Mouse (Mus musculus): ENCODE results near the gene Fam3a.
"Not testable (repeated sequence)": the region's sequence is repeated elsewhere in the genome, so short reads cannot be mapped to it uniquely, and the experiment has no call there.

The Fam3a gene

DNA sequence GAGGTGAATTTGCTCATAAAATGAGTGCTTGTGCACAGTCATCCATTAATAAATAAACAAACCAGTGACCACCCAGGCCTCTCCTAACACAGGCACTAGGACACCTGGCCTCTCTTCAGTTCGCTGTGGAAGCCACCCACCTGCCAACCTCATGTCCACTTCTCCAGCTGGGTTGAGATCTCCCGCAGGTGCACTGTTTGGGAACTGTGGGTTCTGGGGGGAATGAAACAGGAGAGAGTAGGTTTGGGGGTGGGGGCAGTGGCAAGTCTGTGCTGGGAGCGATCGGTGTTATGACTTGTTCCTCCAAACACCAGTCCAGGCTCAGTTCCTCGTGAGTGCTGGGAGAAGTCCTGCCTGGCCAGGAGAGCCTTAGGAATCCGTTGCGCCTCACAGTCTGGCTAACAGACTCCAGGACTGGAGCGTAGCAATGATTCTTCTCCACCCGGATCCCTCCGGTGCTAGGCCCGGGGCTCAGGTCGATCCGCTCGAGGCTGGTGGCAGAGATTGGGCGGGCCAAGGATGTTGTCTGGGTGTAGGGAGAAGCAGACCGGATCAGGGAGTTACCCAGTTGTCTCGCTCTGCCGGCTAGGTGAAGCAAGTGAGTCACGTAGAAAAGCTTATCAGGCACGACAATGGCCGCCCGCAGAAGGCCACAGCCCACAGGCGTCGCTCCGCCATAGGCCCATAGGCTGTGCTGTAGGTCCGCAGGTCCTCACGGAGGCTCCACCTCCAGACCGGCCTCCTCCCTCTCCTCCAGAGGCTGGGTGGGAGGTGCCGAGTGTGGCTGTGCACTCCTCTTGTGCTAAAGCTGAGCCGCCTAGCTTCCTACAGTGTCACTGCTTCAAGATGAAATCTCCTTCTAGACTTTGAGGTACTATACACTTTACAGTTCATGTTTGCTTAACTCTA lies at the start of gene Fam3a, which contains the start of gene Ikbkg:
Fam3a (minus strand) TSS at position 738 of the 909 bp plus-strand sequence.
Ikbkg (plus strand) TSS at position 756 of the 909 bp plus-strand sequence.
- DNase-seq = peak; percentile 93

DNA sequence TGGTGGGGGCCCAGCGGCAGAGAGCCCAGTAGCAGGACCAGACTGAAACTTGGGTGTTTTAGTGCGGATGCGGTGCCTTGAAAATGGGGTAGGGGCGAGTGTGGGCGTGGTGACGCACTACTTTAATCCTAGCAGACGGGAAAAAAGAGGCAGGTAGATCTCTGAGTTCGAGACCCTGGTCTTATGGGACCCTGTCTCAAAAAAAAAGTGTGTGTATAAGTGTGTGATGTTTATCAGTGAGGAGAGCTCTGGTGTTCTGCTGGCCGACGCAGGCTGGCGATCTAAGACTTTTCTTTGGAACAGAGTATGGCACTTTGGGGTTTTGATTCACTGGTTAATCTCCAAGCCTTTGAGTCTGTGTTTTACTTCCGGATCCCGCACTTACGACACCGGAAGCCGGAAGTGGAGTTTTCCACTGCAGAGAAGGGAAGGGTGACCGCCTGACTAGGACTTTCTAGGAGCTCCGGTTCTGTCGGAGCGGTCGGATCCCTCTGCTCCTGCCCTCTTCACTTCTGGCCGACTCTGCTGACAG lies 36.3 kb upstream of the Fam3a start:
- peak; percentile 81 for DNase-seq

DNA sequence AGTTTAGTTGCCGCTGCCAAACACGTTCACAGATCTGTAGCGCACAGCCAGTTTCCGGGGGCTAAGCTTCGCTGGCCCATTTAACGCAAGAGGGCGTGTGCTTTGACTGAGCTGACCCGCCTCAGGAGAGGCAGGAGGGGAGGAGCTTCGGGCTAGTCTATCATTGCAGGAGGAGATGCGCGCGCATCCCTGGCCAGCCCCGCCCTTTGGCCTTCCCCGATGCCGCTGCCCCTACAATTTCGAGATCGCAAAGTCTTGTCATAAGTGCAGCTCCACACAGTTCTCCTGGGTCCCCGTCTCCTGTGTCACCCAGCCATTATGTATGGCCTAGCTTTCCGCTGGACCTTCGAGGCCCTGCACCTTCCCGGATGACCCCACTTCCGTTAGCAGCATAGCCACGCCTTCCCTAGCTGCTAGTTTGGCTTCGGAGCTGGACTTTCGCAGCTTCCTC lies 35.8 kb upstream of the Fam3a start, which contains the start of gene G6pdx:
G6pdx (minus strand) TSS at position 369 of the 451 bp plus-strand sequence.
- peak; percentile 93 for DNase-seq

DNA sequence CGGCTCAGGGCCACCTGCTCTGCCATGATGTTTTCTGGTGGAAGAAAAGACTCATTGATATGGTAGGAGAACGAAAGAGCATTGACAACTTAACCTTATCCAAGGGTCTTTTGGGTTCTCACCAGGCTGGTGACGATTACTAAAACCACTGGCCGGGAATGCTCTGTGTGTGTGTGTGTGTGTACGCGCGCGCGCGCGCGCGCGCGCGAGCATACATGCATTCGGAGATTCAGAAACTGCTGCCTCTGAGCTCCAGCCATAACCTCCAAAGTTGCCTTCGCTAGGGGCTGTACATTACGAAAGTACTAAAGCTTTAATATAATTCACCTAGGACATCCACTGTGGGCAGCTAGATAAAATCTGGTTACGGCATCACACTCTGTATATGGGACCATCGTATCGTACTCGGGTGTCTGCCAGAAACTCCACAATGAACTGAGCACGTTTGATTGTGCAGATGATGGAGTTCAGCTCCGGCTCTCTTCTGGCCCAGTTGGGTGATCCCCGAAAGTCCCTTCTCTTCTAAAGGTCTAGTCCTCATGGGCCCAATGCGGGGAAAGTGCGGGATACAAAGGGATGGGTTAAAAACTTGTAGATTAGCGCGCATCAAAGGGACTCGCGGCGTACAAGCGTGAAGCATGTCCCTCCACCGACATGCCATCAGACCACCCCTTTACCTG lies 35.2 kb upstream of the Fam3a start:
- DNase-seq = no peak

DNA sequence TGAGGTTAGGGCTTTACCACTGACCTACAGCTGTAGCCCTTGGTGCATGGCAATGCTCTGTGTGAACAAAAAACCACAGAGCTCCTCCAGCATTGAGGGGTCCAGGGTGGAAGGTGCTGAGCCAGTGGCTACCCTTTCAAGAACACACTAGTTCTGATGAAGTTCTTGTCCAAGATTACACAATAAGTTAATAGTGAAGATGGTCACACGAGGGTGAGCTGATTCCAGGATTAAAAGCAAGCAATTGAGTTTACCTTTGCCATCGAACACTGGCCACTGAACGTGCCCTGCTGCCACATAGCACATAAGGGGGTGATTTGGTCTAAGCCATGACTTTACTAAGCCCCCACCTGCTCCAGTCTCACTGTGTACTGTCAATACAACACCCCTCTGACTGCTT lies 34.0 kb upstream of the Fam3a start:
- DNase-seq = no peak

DNA sequence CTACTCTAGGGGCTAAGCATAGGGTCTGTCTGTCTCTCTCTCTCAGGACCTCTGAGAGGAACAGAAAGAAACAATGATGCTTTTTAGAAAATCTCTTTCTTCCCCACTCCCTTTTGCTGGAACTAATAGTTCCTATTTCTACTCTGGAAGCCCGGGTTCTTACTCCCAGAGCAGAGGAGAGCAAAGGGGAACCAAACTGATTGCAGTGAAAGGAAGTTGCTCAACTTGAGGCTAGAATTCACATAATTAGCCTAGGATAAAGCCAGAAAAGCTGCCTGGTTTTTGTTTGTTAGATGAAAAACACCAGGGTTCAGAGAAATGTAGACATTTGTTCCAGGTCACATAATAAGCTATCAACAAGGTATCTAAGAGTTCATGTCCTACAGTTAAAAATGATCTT lies 33.2 kb upstream of the Fam3a start:
- no peak for DNase-seq

DNA sequence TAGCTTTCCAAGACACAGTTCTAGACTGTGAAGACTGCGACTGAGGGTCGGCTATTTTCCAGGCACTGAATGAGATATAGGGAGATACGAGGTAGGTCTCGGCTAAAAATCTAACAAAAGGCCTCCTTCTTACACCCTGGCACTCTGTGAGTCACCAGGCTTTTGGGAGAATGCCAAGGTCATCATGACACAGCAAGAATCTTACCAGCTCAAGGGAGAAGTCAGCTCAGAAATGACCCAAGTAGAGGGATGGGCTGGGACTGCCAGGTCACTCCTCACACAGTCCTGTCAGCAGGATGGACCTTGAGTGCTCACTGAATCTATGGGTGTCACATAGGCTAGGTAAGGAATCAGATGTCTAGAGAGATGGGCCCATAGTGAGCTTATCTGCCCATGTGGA lies 32.1 kb upstream of the Fam3a start:
- peak; percentile 44 for DNase-seq

DNA sequence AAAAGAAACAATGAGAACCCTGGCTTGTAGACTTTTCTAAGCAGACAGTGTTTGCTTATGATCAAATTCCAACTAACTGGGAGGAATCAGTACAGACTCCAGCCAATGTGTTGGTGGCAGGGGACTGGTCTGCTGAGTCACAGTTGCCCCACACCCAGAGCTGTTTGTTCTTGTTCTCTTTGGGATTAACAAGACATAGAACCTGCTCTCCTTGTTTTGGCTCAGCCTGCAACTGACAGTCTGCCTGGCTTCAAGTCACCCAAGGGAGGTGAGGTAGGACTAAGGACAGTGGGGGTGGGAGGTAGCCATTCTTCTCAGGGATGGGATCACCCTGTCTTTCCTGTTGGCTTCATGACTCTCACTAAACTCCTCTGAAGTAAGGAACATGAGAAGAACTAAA lies 31.4 kb upstream of the Fam3a start:
- peak; percentile 7 for DNase-seq

DNA sequence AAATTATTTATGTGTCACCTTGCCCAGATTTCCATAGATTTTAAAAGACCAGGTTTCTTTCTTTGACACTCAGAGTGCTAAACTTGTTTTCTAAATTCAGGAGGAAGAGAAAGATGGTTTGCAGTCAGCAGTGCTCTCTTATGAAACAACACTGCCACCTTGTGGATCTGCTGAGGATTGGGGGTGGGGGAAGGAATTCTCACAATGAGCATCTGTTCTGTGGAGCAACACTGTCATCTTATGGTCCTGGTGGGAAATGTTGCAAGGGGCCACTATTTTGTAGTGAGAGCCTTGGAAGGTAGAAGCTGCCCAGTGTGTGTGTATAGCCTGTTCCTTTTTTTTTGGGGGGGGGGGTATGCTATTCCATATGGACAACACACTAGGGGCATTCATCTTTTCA lies 20.3 kb upstream of the Fam3a start:
- peak; percentile 84 for DNase-seq

DNA sequence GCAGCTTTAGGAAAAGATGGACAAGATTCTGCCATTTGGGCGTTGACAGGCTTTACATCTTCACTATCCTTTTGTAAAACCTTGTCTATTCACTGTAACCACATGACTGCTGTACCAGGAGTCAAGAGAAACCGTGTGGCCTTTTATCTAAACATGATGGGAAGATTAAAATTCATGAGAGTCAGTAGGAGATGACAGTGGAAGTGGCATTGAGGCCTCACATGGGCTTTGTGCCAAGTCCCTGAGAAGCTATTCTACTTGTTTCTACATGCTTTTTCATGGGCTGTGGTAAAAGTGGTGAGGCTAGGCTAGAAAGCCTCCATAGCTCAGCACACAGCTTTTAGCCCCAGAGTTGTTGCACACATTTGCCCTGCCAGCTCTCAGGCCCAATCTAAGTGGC lies 15.3 kb upstream of the Fam3a start:
- DNase-seq = no peak

DNA sequence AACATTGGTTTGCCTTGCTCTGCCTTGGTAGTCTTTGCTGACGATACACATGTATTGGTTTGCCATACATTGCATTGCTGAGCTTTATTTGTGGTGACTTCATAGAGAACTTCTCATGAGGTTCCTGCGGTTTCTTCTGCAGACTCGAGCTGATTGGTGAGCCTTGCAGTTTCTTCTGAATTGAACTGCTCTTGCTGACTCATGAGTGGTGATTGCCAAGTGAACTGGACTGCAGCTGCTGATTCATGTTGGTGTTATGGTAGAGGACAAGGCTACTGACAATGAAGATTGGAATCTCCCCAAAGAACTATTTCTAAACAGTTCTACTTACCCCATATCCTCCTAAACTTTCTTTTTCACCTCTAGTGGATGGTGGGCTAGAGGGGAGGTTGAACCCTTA lies 7.1 kb upstream of the Fam3a start:
- DNase-seq = no peak

DNA sequence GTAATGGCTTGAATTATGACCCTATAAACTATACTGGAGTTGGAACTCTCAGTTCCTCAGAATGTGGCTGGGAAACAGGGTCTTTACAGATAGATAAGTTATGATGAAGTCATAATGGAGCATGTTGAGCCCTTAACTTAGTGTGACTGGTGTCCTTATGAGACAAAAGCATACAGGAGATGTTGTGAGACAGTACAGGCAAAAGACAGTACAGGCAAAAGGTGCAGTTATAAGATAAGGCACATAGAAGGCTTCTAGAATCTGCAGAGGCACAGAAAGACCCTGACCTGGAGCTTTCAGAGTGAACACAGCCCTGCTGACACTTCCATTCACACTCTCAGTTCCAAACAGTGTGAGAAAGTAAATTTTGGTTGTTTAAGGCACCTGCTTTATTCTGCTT lies 4.9 kb downstream of the Fam3a start:
- no peak for DNase-seq

DNA sequence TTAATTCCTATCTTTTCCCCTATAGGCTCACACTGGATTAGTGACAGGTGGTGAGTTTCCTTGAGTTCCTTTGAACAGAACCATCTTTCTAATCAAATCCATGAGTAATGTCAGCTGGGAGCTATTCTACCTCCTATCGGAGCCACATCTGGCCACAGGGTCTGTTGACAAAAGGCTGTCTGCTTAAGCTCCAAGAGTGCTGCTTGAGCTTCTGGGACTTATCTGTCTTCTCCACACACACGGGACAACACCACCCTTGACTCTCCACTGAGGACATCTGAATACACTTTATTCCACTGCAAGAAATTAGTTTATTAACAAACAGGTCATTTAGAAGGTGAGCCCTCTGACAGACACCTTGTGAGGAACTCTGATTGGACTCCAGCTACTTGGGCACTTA lies 8.6 kb downstream of the Fam3a start:
- no peak for DNase-seq

DNA sequence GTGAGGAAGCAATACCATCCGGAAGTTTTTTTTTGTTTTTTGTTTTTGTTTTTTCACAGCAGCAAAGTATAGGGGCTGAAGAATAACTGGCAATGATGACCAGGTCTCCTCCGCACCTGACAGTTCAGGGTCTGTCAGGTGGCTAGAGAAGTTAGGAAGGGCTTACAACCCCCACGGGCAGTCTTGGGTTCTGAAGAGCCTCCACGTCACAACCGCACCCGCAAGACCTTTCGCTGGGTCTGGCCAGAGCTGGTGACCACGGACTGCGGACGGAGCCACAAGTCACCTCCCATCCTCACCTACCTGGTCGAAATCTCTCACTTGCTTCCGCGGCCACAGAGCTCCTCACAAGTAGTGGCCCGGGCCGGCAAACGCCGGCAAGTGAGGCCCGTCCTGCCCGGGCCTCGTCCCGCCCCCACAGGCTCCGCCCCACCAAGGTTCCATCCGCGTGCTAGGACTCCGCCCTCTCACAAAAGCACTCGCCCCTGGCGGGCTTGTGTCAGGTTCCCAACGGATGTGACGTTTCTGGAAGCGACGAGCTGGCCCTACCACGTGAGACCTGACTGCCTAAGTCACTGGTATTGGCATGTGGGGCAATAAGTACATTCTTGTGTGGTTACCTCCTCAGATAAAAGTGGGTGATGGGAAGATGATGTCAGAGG lies 20.1 kb downstream of the Fam3a start, which contains the start of the genes Ubl4a and Slc10a3:
Ubl4a (minus strand) TSS at position 331 of the 662 bp plus-strand sequence.
Slc10a3 (minus strand) TSS at position 462 of the 662 bp plus-strand sequence.
- peak; percentile 95 for DNase-seq

DNA sequence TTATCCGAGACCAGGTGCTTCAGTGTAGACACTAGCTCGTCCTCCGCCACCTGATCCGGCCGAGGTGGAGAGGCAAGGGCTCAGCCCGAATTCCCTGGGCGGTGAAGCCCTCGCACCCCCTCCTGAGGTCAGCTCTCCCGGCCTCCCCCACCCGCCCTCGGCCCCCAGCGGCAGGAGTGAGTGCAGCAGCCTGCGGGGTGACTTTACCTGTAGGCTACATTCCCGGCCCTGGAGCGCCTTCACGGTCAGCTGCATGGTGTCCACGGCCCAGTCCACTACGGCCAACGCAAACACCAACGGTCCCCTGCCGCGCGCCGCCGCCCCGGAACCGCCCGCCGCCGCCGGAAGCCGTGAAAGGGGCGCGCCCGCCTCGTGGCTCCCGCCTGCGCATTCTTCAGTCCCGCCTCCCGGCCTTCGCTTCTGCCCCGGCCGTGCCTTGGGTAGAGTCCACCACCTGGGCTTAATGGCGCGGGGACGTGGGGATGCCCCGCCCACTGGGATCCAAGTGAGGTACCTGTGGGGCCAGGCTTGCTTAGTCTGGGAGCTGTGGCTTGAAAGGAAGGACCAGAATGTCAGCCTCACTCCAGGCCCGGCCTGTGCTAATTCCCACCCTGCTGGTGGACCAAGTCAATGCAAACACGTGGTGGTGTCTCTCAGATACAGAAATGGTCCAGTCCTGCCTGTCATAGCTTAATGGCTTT lies 24.7 kb downstream of the Fam3a start:
- peak; percentile 80 for DNase-seq

DNA sequence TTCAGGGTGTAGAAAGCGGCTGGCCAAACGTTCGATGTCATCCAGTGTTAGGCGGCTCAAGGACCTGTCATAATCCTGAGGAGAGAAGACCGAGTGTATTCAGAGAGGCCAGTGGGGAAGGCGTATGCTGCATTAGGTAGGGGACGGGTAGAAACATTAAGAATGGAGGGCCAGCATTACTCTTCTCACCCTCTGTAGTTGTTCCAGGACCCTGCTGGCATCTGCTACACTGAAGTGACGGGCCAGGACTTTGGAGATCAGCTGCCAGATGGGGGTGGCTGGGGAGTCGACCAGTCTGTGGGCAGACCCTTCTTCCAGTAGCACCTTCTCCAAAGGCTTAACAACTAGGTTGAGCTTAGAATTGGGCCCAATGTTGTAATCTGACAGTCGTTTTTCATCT lies 25.6 kb downstream of the Fam3a start:
- no peak for DNase-seq

DNA sequence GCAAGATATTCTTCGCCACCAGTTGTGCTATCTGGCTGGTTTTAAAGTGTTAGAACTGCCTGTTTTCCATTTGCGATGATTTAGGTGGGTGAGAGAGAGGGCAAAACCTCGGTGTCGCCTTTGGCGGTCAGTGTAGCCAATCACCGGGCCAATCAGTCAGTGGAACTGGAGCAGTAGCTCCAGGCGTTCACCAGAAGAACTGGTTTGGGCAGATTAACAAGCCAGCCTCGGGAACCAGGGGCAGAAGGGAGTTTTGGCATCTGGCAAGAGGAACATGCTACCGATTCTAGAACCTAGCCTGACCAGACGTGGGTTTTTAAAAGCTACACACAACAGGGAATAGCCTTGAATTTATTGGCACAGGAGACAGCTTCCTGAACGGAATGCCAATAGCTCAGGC lies 33.9 kb downstream of the Fam3a start:
- no peak for DNase-seq

DNA sequence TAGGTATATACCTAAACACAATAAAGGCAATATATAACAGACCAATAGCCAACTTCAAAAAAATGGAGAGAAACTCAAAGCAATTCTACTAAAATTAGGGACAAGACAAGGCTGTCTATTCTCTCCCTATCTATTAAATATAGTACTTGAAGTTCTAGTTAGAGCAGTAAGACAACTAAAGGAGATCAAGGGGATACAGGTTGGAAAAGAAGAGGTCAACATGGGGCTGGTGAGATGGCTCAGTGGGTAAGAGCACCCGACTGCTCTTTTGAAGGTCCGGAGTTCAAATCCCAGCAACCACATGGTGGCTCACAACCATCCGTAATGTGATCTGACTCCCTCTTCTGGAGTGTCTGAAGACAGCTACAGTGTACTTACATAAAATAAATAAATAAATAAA lies 36.0 kb downstream of the Fam3a start:
- not testable (repeated sequence) for DNase-seq

DNA sequence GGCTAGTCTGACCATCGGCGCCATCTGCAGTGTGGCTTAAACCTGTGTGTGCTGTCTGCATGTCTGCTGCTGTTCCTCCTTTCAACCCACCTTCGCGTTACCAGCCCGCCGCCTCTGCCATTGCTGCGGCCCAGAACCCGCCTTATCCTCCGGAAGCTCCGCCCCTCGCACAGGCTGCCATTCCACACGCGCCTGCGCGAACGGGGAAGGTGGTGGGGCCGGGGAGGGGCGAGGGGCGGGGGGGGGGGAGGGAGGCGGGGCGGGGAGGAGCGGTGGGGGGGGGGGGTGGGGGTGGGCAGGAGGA lies 39.7 kb downstream of the Fam3a start, which contains the start of gene Lage3:
Lage3 (minus strand) TSS at position 152 of the 304 bp plus-strand sequence.
- peak; percentile 88 for DNase-seq

DNA sequence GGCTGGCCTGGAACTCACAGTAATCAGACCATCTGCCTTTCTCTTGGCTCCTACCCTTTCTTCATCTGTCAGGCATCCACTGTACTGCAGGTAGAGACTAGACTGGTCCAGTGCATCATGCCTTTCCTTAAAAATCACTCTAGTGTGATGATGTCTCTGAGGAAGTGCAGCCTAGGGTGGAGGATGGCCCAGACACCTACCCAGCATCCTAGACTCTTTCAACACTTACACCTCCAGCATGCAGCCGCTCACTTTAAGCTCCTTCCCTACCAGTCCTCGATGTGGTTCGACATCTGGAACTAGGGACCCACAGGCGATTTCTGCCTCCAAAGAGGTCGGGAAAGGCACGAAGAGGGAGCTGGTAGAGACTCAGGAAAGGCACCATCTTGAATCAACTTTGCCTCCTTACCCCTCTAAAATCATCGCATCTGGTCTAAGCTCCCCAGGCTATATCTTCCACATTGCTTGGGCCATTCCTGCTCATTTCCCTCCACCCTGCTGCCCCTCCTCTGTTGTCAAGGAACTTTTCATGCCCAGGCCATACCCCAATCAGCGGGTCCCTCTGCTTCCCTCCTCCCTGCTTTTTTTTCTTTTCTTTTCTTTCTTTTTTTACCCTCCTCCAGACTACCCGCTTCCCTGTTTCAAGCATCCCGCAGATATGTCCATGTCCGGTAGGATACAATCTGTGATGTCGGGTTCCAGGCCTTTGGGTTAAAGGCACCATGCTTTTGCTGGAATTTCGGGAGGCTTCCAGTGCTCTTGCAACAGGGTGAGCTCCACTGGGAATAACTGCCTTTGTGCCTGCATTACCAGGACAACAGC lies 40.2 kb downstream of the Fam3a start:
- no peak for DNase-seq

Measured in lung, postnatal 10 days (tissue).